Mouse (Mus musculus) liver, postnatal 0 days (tissue): ENCODE measurements around the gene Akap8l.

Source experiments
- CTCF ChIP-seq: sonication (generic); IDR thresholded peaks from 2 replicates; pipeline ENCODE4 v1.5.1; 2016; ENCODE audit warnings: antibody characterized with exemption, low read depth
- EP300 ChIP-seq: IDR thresholded peaks from 2 replicates; pipeline ENCODE4 v1.6.1; 2016; ENCODE audit warnings: antibody characterized with exemption, low read depth, mild to moderate bottlenecking

DNA sequence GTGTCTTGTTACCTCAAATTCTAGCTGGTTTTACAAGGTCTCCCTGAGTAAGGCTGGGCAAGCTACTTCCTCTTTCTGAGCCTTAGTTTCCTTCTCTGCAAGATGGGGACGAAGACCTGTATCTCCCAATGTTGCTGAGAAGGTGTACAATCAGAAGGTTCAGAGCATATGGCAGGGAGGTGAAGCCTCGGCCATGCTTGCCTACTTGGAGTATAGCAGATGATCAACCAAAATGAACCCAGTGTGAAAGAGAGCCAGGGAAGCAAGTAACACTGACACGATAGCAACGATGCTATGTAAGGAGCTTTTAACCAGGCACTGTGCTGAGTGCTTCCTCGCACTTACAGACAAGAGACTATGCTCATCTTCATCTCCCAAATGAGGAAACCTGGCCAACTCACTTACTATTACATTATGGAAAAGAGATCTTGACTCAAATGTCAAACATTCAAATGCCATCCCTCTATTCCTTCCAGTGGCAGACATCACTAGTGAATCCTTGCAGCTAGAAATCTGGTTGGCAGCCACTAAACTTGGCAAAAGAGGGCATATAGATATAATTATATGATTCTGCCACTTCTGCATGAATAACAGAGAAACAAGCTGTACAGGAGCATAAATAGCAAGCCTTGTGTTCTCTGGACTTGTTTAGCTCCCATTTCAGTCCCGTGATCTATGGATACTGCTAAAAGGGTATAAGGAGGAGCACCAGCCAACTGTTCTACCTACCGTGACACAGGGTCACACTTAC lies 8.0 kb upstream of the Akap8l start:
- TF ChIP-seq CTCF (no peak), EP300 (no peak)
